Mouse (Mus musculus) thymus, postnatal 10 days (tissue): Measurements from ENCODE around the gene Grik4.

Experiments
- DNase-seq, 2 experiments: peaks; one replicate each; pipeline ENCODE4 v3.0.0; 2021; ENCODE audit warnings: low spot score in 2 of 2

Gene Grik4

DNA sequence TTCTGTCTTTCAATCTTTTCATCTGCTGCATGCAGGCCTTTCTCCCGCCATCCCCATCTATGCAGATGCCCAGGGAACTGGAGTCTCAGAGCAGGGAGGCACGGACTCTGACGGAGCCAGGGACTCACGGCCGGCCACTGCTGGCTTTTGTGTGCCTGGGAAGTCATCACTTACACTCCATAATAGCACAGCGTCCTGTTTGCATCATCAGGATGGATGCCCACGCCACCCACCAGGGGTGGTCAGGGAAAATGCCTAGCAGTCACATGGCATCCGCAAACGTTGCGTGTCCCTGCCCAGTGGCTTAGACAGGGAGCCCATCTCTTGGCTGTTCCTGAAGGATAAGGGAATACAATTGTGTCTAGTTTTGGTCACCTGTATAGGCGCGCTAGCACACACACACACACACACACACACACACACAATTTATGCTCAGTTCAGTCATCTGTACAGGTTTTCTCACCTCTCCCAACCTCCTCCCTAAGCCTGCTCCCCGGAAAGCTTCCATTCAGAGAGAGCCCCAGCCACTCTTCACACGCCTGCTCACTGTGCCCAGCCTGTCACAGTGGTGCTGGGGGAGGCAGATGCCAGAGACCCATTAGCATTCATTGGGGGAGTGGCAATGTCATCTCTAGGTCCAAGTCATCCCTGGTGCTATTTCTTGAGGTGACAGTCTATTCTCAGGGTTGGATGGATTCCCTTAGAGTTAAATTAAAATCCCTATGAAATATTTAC, 370.5 kb downstream of the Grik4 start:
- DNase-seq = no peak

DNA sequence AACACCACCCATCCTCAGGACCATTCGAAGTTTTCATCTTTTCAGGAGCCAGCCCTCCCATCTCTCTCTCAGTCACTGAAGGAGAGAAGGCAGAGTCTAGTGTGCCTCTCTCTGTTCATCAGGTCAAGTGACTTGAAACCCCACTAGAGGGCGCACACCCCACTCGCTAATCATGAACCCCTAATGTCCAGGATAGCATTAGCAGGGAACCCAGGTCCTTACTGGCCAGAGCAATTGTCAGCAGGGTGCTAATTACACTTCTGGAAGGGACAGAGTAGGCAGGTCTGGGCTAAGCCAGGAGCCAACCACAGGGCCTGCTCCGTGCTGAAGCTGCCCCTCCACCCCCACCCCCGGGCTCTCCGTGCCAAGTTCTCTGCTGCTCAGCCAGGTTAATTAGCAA, 371.1 kb downstream of the Grik4 start:
- peak in 1 of 2 experiments; percentile 50 for DNase-seq

DNA sequence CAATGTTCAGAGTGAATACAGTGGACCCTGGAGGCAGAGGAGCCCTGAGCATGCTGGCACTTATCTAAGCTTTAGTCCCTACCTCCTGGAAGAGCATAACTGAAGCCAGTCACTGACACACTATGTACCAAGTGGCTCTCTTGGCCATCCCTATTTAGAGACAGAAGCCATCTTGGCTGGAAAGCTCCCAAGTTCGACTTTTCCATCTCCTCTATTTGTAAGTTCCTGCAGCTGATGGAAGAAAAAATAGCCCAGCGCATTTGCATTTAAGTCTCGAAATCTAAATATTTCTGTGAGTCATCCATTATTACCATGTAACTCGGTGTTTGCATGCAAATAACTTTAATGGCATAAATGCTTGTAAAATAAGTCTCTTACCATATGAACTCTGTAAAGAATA, 378.4 kb downstream of the Grik4 start:
- DNase-seq = no peak

DNA sequence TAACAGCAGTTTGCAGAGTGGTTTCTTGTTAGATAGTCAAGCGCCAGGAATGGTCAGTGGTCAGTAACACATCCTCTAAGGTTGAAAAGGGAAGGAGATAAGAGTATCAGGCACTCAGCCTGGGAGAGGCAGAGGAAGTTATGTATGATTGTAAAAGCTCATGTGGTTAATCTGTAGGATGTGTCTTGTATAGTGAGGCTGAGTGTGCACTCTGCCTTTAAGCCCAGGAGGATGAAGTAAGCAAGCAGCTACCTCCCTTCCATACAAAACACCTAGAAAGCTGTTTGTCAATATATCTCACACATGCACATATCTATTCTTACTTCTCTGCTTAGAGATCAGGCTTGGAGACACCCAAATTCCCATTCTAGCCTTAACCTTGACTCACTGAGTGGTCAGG, 389.1 kb downstream of the Grik4 start:
- DNase-seq = no peak

DNA sequence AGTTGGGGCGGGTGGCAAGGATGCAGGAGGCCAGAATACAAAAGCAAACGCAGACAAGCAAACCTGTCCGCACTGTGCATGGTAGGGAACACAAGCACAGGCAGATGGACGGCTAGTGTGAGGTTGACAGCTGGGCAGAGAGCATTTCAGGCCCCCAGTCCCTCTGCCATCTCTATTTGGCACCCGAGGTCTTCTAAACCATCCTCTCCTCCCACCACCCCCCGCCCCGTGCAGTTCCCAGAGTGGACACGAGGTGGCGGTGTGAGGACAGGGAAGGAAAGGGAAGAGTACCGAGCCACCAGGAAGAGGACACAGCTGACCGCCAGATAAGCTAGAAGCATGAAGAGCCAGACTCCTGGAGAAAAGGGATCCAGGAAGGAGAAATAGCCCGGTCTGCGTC, 394.2 kb downstream of the Grik4 start:
- peak; percentile 52 to 84 for DNase-seq

DNA sequence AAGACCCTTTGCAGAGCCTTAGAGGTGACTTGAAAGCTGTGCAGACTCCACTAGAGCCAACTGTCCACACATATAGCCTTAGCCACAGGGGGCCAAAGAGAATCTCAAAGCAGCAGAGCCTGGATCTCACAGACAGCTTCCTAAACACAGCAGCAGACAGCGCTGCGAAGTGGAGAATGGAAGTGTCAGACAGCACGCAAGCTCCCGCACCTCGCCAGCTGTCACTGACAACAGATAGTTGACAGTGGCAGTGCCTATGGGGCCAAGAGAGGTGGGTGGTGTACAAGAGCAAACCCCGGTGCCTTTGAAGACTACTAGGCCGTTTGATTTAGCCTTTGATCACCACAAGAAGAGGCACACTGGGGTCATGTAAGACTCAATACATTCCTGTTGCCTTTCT, 395.3 kb downstream of the Grik4 start:
- no peak for DNase-seq

- DNase-seq = no peak
Observed at GRCm38 (mm10) chr9:42544521-42544920, 399.8 kb downstream of the Grik4 start.

DNA sequence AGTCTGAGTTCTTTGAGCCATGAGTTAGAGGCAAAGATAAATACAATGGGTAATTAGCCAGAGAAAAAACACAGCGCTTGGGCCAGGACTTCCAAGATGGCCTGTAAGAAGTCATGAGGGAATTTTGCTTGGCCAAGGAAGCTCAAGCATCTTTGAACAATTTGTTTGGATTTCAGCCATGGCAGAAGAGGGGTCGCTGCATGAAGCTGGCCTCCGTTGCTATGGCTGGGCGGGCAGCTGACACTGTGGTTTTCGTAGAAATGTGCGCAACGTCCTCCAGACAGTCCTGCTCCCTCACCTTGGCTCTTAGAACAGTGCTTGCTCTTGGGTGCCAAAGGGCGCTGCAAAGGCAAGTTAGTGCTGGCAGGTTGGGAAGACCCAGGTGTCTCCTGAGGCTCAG, 410.8 kb downstream of the Grik4 start:
- no peak for DNase-seq

DNA sequence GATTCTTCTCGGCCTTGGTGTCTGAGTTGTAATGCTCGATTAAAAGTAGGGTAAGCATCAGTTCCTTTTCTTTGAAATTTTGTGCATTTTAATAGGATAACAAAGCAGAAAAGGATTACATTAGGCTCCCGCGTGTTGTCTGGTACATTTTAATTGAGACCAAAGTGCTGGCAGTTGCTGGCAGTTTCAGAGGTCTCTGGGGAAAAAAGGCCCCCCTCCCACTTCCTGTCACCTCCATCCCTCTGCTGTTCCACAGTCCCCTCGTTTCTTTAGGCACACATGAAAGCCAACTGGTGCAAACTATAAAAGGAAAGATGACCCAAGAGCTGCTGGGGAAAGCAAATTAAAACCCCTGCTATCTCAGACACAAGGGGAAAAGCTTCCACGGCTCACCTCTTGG, 411.3 kb downstream of the Grik4 start:
- DNase-seq = peak in 1 of 2 experiments; percentile 12

GRCm38 (mm10) chr9:42531951-42532350, 412.3 kb downstream of the Grik4 start:
- no peak for DNase-seq

DNA sequence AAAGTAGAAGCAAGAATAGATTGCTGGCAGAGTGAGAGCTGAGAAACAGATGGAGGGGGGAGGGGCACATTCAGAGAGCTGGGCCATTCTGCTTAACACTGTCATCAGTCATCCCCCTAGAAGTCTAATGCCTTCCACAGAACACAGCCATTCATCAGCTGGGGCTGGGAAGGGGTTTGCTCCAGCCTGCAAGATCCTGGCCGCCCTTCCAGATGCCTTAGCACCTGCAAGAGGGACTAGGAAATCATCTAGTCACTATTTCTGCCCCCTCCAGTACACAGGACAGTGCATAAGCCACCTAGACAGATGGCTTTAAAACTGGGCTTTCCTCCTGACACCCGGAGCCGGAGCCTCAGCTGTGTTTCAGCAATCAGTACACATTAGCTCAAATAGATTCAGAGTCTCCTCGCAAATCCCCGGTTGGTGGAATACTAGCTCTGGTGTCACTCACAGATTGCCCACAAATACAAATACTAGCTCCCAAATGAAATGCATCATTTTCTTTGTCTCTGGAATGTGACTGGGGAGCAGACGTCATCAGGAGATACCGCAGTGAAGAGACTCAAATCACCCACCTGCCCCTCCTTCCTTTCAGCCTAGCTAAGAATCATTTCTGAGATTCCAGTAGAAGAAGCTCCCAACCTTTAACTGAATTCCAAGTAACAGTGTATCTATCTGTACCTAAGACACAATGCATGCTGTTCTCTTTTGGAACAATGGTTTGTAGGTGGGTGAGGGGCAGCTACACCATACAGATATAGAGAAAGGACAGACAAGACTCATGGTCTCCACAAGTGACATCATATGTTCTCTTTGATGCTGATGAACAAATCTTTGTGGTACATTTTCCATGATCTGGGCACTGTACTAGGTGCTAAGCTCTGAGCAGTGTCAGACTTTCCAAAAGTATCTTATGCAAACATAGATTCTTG, 413.8 kb downstream of the Grik4 start:
- no peak for DNase-seq

- peak; percentile 46 to 55 for DNase-seq
Observed at GRCm38 (mm10) chr9:42520587-42521084, 423.7 kb downstream of the Grik4 start.

DNA sequence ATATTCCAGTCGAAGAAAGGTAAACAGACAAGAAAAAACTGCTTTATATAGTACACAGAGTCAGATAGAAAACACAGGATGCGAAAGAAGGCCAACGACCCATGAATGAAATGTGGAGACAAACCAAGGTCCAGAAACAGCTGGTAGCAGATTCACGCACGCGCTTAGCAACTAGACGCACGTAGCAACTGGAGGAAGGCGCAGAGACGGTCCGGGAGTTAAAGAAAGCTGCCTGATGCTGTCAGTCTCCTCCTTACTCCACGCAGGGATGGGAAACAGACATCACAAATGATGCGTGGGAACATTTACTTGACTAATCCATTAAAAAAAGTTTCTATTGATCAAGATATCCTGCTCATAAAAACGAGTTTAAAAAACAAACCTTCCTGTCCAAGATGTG, 426.1 kb downstream of the Grik4 start:
- DNase-seq = no peak

DNA sequence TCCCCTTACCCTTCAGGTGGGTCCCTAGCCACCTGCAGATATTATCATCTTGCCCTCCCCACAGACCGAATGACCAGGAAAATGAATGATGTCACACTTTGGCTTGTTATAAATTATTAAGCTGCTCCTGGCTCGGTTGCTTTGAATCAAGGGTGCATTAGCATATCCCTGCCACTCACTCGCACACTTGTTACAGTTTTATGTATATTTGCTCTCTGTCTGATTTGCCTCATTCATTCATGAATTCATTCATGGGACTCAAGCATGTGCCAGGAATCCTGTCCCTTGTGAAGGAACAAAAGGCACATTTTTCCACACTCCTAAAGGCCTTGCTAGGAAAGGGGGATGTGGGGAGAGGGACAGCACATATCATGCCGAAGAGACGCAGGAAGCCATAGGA, 431.1 kb downstream of the Grik4 start:
- DNase-seq = no peak

GRCm38 (mm10) chr9:42512312-42512711, 432.0 kb downstream of the Grik4 start:
- DNase-seq = no peak

DNA sequence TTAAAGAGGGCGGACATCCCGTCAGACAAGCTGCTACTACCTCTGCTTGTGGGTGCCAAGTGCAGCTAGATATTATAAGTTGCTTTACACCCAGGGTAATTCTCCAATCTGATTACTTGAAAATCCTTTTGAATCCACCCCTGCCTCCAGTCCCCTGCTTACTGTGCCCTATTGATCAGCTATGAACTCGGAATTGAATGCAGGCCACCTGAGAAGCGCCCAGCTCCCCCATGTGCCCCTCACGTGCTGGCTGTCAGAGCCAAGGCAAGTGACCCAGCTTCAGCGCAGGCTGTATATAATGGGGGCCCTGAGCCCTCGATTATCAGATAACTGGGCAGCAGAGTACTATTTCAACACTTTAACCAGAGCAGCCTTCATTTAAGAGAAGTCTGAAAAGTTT, 436.1 kb downstream of the Grik4 start:
- DNase-seq = no peak

DNA sequence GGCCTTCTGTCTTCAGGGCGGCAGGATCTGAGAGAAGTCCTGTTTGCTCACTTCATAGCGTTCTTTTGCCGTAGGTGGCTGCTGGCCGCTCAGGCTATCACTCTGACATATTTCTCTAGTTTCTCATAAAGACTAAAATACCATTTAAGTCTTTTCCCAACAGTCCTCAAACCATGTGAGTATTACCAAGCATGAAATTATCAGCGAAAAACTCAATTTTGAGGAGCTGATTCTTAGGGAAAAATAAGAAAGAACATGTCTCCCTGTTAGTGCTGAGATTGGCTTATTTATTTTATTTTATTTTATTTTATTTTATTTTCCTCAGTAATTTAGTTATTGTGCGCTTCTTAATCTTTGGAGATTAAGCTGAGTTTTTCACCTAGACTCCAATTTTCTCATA, 436.6 kb downstream of the Grik4 start, which contains the start of gene Tbcel:
TSS of gene Tbcel (minus strand) at position 101 of the 400 bp plus-strand sequence.
- no peak for DNase-seq

DNA sequence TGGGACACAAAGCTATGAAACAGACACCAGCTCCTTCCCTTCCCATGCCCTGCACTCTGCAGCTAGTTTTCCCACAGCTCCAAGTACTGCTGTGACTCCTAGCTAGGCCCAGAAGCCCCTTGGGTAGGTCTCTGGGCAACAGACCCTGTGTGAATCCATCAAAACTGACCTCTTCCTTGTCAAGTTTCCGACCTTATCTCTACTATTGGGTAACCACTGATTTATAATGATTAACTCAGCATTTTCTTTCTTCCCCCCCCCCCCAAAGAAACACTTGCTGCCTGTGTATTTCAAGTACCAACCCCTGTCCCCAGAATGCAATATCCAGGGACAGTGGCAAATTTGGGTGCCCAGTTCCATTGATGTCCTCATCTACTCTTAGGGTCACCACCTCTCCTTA, 437.3 kb downstream of the Grik4 start:
- DNase-seq = no peak

- no peak for DNase-seq
Observed at GRCm38 (mm10) chr9:42504971-42505510, 439.3 kb downstream of the Grik4 start.

- DNase-seq = no peak
Observed at GRCm38 (mm10) chr9:42504559-42504958, 439.7 kb downstream of the Grik4 start.

GRCm38 (mm10) chr9:42503709-42504108, 440.6 kb downstream of the Grik4 start:
- DNase-seq = no peak

DNA sequence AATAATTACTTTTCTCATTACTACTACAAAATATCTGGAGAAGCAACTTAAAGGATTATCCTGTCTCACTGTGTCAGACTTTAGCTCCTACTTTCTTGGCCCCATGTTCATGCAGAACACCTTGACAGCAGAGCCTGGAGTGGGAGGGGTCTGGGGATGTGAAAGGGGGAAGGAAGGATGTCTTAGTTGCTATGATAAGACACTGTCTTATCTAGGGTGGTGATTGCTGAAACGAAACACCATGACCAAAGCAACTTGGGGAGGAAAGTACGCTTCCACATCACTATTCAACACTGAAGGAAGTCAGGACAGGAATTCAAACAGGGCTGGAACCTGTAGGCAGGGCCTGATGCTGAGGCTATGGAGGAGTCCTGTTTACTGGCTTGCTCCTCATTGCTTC, 448.0 kb downstream of the Grik4 start:
- no peak for DNase-seq
